Mouse (Mus musculus): ENCODE measurements around the gene Rdx.

The Rdx gene

DNA sequence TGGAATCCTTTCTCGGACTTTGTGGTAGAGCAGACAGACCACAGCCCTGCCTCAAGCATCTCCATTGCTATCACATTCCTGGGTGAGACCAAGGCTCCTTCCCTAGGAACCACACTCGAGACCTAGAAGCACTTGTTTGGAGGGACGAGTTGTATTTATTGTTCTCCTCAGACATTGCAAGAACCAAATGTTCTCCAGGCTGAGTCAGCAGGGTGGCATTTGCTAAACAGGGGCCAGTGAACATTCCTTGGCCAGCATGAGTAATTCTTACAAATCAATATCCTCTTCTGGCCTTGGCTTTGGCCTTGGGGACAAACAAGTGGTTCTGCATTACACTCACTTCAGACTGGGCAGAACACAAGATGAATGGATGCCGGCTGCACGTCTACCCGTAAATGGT is 58.5 kb downstream of the Rdx start:
- in situ Hi-C loops (cut with MboI, MseI): loop anchor here in 1 of 2 experiments (25.0 kb wide), 1 partner anchor 343 kb away; the partner anchor contains the start of gene Arhgap20

DNA sequence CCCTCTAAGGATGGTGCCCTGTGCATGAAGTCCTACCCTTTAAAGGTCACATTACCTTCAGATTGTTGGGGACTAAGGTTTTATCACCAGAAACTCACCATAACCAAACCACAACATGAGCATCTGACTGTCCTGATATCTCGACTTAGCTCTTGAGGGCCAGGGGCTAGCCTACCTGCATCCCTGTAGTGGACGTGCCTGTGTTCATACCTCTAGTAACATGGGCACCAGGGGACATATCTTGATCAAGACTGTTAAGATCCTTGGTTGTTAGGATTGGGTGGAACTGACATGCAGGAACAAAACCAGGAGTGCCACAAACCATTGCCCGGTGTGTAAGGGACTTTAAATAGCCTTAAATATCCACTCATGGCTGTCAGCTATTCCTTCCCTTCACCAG is 60.2 kb downstream of the Rdx start:
- in situ Hi-C loops (cut with MboI, MseI): loop anchor here in 1 of 2 experiments (25.0 kb wide), 1 partner anchor 345 kb away; the partner anchor contains the start of gene Arhgap20

DNA sequence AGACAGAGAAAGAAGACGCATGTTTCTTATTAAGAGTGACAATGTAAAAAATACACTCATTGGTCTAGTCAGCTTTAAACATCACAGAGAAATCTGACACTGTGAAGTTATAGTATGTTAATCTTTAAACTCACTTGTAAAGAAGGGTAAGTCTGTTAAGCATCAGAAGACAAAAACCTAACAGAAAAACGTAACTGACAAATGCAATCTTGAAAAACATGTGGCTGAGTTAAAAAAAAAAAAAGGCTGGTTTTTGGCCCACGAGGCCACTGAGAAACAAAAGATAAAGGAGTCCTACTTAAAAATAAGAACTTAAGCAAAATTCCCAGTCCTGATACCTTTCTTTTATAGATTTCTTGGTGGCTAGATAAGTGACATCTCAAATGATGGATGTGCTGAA is 63.8 kb downstream of the Rdx start:
- in situ Hi-C loops (cut with MboI, MseI): loop anchor here in 1 of 2 experiments (25.0 kb wide), 1 partner anchor 348 kb away; the partner anchor contains the start of gene Arhgap20

DNA sequence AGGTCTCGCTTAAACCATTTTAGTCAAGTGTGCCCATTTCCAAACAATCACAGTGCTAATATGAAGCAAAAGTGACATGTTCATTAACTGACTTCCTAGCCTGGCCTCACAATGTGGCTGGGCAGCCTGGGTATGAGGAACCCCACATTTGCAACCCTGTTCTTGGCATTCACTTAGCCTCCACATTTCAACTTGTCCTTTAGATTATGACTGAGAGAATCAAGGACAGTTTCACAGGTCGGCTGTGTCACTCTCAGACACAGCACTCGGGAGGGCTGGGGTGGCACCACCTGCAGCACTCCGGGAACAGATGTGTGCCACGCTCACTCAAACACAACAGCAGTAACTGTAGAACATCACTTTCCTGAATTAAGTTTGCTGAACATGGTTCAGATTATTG is 66.1 kb downstream of the Rdx start:
- in situ Hi-C loops (cut with MboI, MseI): loop anchor here in 1 of 2 experiments (25.0 kb wide), 1 partner anchor 351 kb away; the partner anchor contains the start of gene Arhgap20

DNA sequence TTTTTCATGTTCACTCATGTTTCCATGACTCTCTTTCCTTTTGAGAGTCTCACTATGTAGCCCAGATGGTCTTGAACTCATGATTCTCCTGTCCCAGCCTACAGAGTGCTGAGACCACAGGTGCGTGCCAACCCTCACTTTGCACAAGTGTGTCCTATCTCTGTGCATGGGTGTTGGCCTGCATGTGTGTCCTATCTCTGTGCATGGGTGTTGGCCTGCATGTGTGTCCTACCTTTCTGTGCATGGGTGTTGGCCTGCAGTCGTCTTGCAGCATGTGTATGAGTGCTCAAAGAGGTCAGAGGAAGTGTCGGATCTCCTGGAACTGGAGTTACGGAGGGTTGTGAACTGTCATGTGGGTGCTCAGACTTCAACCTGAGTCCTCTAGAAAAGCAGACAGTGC is 72.2 kb downstream of the Rdx start:
- in situ Hi-C loops (cut with MboI, MseI): loop anchor here in 1 of 2 experiments (25.0 kb wide), 1 partner anchor 357 kb away; the partner anchor contains the start of gene Arhgap20

DNA sequence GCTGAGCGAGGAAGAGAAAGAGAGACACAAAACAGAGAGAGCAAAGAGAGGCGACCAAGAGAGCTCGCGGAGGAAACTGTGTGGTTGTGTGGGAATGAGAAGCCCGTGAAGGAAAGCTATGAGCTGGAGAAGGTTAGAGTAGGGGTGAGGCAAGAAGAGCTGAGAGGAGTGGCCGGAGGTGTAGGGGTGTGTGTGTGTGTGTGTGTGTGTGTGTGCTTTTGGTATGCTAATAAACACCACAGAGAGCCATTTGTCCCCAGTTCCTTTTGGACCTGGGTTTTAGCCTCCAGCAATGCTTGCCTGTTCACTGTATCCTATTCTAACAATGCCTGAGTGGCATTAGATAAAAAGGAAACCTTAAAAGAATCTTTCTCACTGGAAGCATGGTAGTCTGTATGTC is 78.3 kb downstream of the Rdx start:
- in situ Hi-C loops (cut with MboI, MseI): no loop called here

DNA sequence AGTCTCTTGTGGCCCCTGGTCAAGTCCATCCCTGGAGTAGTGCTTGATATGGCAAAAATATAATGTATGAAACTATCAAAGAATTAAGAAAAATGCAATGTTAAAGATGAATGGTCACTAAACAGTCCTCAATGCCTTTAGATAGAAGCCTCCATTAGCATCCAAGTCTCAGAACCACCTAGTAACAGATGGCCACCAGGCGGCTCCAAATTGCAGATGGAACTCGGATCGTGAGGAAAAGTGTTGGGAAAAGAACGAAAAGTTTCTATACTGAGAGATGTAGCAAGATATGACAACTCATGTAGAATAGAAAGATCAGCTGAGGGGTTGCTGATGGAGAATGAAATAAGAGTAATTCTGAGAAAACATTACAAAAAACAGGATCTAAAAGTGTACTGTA is 83.4 kb downstream of the Rdx start:
- in situ Hi-C loops (cut with MboI, MseI): no loop called here

DNA sequence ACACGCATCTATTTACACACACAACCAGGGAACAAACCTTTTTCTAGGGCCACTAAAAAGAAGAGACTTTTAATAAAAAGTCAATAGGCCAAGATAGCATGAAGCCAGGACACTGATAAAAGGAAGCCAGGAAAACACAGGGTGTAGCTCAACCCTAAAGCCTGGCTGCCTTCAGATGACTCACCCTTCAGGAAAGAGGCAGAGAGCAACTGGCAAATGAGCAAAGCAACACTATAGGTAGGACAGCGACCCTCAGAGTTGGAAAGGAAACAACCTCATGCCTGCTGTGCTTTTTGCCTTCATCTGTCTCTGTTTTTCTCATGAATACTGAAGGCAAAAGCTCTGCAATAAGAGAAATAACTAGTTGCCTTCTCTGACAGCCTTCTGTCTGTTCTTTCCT is 85.8 kb downstream of the Rdx start:
- in situ Hi-C loops (cut with MboI, MseI): no loop called here
